Mouse (Mus musculus): ENCODE measurements around the gene Zfp935.
"Not testable (repeated sequence)": the region's sequence is repeated elsewhere in the genome, so short reads cannot be mapped to it uniquely, and the experiment has no call there.

GRCm38 (mm10) chr13:62558189-62559110 lies at the start of gene Zfp935:
- not testable (repeated sequence) for TF ChIP-seq CTCF, POLR2A (IDR thresholded peaks at IDR 0.05; ENCODE audit: extremely low read depth, insufficient read depth, low read length)
